Mouse (Mus musculus): Measurements from ENCODE around the gene Utrn.

Gene Utrn

GRCm38 (mm10) chr10:12535272-12535671, 333.9 kb downstream of the Utrn start:
- DNase-seq (ENCODE audit: low read depth) = peak; percentile 33

DNA sequence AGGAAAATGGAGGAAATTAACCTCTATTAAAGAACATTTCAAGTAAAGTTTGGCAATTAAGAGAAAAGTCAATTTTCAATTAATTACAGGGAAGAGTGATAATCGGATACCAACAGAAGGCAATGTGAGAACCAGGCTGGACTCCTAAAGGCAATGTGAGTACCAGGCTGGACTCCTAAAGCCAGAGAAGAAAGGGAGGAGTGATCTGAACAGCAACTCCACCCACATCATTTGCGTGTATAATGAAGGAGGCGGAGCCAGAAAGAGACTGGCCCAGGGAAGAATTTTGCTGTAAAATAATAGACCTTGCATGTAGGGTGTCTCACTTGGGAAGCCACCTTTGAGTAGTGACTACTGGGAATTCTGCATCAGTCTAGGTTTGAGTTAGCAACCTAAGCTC, 334.4 kb downstream of the Utrn start:
- DNase-seq (ENCODE audit: low read depth) = no peak

- DNase-seq (ENCODE audit: low read depth) = peak; percentile 21
Observed at GRCm38 (mm10) chr10:12534301-12534700, 334.9 kb downstream of the Utrn start.

DNA sequence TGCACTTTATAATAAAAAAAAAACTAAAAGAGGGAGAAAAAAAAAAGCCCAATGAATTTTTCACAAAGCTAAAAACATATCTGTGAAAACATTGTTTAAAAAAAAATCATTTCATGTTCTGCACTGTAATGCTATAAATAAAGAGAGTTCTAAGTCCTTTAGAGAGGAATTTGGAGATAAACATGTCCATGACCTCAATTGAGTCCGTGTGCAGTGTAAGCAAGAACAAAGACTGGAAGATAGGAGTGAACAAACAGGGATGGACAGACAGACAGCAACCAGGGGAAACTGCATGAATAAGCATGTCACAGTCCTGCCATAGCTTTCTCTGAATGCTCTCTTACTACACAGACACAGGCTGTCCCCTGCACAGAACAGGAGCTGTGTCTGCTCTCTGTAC, 347.1 kb downstream of the Utrn start:
- DNase-seq (ENCODE audit: low read depth) = no peak

DNA sequence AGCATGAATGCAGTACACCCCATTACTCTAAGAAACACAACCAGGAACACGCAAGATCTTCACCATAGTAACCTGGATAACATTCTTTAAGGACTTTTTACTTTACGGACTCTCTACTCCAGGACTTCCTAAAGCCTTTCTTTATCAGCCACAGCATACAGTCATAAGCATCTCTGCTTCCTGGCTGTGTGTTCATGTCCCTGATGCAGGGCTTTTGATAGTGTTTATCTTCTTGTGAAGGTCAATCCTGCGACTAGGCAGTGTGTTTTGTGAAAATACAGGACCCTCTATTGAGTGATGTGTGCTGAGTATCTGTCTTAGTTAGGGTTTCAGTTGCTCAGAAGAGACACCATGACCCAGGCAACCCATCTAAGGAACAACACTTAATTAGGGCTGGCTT, 351.0 kb downstream of the Utrn start:
- peak; percentile 73 for DNase-seq (ENCODE audit: low read depth)

DNA sequence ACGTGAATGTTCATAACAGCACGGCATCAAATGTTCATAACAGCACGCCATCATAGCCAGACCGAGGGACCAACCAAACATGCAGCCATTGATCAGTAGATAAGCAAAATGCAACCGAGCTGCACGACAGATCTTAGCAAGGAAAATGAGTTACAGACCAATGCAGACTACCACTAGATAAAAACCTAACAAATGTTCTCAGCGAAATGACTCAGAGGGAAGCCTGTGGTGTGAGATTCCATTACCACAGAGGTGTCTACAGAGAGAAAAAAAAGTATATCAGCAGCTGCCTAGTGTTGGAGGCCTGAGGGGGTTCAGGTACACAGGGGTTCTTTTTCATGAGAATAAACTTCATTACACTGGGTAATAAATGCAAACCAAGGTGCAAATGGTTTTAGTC, 363.6 kb downstream of the Utrn start:
- DNase-seq (ENCODE audit: low read depth) = peak; percentile 51

- DNase-seq (ENCODE audit: low read depth) = no peak
Observed at GRCm38 (mm10) chr10:12500489-12500888, 368.7 kb downstream of the Utrn start.

- no peak for DNase-seq (ENCODE audit: low read depth)
Observed at GRCm38 (mm10) chr10:12497555-12497954, 371.6 kb downstream of the Utrn start.

DNA sequence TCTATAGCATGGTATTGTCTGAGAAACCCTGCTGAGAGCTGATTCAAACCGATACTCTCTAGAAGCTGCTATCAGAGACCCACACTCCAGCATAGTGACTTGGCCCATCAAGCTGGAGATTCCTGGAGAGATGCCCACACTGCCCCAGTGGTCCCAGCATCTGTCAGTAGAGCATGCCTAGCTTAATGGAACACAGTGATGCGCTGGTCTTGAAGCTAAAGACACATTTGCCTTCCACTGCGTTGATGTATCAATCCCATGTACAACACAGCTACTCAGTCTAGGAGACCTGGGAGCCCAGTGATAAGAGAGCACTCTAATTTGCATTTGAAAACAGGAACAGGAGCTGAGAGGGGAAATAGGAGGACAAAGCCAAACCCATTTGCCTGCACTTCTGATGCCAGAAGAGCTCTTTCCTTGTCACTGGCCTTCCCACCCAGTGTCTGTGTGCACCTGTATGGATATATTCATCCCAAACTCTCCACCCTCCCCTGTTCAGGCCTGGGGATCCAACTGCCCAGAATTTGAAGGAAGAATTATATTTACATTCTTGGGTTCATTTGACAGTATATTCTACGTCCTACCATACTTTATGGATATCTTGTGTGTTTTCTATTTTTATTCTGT, 379.5 kb downstream of the Utrn start:
- DNase-seq (ENCODE audit: low read depth) = no peak

DNA sequence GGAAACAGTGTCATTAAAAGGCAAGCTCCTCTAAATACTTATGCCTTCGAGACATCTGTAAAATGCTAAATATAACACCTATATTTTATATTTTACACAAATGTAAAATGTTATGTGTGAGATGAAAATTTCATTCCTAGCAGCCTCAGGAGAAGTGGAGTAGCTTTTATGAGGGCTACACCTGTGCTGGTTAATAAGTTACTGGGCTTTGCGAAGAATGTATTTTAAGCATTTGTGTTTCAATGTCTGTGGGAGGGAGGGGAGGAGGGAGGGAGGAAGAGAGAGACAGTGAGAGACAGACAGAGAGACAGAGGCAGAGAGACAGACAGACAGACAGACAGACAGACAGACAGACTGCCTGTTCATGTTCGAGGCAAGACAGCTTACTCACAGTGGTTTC, 380.6 kb downstream of the Utrn start:
- no peak for DNase-seq (ENCODE audit: low read depth)

GRCm38 (mm10) chr10:12488117-12488516, 381.0 kb downstream of the Utrn start:
- DNase-seq (ENCODE audit: low read depth) = no peak

- no peak for DNase-seq (ENCODE audit: low read depth)
Observed at GRCm38 (mm10) chr10:12483494-12483893, 385.7 kb downstream of the Utrn start.

DNA sequence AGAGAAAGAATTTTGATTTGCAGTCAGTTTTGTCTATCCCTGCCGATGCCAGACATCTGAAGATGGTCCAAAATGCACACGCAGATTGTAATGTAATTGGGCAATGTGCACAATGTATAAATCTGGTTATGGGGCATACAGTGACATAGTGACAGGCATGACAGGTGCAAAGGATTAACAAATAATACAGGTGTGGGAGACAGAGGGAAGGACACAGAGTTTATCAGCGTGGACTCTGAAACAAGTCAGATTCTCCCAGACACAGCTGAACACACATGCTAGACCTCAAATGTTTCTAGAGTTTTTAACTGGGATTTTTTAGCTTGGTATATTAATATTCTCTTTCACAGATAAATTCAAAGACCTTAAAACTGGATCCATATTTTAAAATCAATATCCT, 386.2 kb downstream of the Utrn start:
- no peak for DNase-seq (ENCODE audit: low read depth)

DNA sequence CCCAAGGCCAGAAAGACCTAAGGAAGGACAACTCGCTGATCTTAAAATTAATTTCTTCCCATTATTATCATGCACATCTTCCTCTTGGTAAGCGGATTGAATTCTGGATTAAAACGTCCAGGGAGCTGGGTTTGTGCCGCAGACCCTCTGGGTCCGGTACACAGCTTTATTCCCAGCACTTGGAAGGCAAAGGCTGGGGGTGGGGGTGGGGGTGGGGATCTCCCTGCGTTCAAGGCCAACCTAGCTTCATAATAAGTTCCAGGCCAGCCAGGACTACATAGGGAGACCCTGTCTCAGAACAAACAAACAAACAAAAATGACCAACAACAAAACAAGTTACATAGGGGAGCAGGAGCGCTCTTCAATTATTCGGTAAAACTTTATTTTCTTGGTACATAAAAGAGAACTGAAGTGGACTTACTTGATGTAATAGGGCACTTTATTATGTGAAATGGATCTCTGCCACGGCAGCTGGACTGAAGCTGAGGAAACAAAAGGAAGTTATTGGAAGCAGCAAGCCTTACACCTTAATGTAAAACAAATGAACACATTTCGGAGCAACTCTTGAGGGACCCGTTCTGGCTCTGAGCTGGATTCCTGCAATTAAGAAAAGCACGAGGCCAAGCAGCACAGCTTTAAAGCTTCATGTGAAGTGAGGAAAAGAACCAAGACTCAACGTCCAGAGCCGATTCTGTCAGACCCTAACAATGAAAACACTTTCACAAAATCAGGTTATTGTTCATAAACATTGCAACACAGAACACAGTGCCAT, 394.1 kb downstream of the Utrn start:
- DNase-seq (ENCODE audit: low read depth) = no peak

GRCm38 (mm10) chr10:12469391-12470057, 399.6 kb downstream of the Utrn start:
- DNase-seq (ENCODE audit: low read depth) = peak; percentile 11

DNA sequence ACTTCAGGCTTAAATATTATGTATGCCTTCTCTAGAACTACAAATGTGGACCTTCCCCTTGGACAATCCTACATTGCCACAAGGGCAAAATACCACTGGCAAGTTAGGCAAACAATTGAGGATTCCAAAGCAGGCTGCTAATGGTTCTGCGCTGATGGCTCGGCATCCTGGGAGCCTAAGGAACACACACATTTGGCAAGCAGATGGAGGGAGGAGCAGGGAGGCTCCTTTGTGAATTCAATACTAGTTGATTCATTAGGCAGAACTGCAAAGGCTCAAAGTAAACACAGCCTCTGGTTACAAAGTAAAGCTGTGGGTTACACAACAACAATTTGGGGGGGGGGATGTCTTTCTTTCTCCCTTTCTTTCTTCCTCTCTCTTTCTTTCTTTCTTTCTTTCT, 401.6 kb downstream of the Utrn start:
- DNase-seq (ENCODE audit: low read depth) = no peak

DNA sequence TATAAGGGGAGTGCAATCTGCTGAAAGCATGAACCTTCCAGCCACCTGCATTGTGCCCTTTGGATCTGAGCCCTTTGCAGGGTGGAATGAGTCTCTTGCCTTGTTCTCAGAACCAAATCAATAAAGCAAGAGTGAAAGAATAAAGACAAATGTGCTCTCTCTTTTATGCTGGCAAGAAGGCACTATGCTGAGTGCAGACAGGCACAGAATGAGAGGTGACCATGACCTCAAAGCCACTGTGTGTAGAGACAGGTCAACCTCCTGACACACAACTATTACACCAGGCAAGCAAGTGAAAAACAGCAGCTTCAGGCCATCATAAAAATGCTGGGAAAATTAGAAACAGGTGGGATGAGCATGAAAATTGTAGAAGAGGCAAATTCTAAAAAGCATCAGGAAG, 408.2 kb downstream of the Utrn start:
- DNase-seq (ENCODE audit: low read depth) = no peak

DNA sequence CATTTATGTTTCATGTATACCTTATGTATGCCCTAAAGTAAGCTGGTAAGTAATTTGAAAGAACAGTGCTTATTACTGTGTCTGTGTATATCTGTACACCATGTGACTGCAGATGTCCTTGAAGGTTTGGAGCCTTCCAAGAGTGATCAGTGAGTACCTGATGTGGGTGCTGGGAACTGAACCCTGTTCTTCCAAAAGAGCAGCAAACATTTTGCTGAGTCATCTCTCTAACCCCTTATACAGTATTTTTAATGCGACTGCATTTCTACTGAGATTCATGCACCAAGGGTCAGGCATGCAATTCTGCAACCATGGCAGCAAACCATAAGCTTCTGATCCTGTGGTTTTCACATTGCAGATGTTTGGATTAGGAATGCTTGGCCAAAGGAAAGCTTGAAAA, 412.3 kb downstream of the Utrn start:
- DNase-seq (ENCODE audit: low read depth) = no peak

DNA sequence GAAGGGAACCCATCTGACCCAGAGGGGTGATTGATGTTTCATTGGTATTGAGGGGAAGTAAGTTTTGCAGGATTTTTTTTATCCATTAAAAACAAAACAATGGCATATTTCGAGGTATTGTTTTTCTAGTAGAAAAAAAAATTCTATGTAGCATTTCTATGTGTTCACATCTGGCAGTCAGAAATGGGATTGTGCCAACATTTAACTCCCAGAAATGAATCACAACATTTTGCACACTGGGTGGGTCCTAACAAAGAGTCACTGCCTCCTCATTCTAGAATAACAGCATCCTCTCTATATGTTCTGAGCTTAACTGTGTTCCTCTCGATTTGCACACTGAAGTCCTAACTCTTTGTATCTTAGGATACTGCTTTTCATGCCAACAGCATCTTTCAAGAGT, 416.5 kb downstream of the Utrn start:
- no peak for DNase-seq (ENCODE audit: low read depth)

- DNase-seq (ENCODE audit: low read depth) = no peak
Observed at GRCm38 (mm10) chr10:12444122-12444521, 425.0 kb downstream of the Utrn start.

DNA sequence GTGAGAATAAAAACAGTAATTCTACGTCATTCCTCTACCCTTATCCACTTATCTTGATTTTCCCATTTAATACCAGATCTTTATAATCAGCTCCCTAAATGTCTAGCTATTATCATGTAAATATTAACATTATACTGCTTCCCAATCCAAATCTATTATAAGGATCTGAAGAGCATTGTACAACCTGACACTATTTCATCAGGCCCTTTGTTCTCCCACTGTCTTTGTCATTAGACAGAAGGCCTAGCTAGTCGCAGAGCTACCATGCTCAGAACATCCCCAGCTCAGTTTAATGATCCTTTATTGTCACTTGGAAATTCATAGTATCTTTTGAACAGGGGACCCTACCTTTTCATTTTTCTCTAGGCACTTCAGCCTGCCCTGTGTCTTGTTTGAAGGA, 436.0 kb downstream of the Utrn start:
- DNase-seq (ENCODE audit: low read depth) = no peak

GRCm38 (mm10) chr10:12430399-12430798, 438.8 kb downstream of the Utrn start:
- no peak for DNase-seq (ENCODE audit: low read depth)

DNA sequence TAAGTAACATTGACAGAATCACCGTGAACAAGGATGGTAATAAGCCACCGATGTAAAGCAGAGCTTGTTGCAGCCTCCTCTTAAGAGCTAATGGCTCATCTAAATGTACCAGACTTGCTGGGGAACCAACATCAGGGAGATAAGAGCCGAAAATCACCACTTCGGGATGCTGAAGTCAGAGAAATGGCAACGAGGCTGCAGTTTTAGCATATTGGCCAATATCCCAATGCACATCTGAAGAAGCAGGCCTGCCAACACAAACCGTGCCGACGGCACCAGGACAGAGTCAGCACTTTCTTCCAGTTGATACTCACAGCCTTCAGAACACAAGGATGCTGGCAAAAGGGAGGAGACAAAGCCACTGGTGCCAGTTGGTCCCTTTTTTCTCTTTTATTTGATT, 442.3 kb downstream of the Utrn start:
- no peak for DNase-seq (ENCODE audit: low read depth)

Measured in 416B (cell line).